8 mouse cellular contexts compared by ENCODE assay signal in genomic region chr1:152687099-152687730, GRCm38 (mm10).
DNase-seq lines count a peak whose midpoint lies in the region; ATAC-seq lines count a peak whose summit lies in the region.

No protein-coding gene starts in this region.

- H3K36me3 ChIP-seq in forebrain, embryonic 12.5 days (replicated peaks): no peaks in the 10 kb centered on the region
- no peaks in the 10 kb centered on the region for H3K36me3 ChIP-seq in hindbrain, embryonic 11.5 days (ENCODE audit: control insufficient read depth, insufficient read depth, low read length)
- no peaks in the 10 kb centered on the region for H3K36me3 ChIP-seq in liver, embryonic 16.5 days (ENCODE audit: control insufficient read depth, insufficient read depth)
- H3K36me3 ChIP-seq in stomach, embryonic 14.5 days (ENCODE audit: control insufficient read depth, insufficient read depth, low read length): no peaks in the 10 kb centered on the region

- no peak overlapping the region for H3K4me2 ChIP-seq in forebrain, embryonic 12.5 days
- no peak overlapping the region for H3K4me2 ChIP-seq in hindbrain, embryonic 11.5 days (replicated peaks; ENCODE audit: low read depth, low read length)
- no peak overlapping the region for H3K4me2 ChIP-seq in liver, embryonic 16.5 days (ENCODE audit: low read depth, low read length)
- H3K4me2 ChIP-seq in stomach, embryonic 14.5 days (replicated peaks; ENCODE audit: low read depth, low read length): no peak overlapping the region

- peaks cover 17% of the 10 kb centered on the region for H3K4me1 ChIP-seq in forebrain, embryonic 12.5 days
- H3K4me1 ChIP-seq in hindbrain, embryonic 11.5 days (replicated peaks; ENCODE audit: control insufficient read depth, insufficient read depth, low read length): peaks cover 6% of the 10 kb centered on the region; the same call in 1 of the 2 replicates
- no peaks in the 10 kb centered on the region for H3K4me1 ChIP-seq in liver, embryonic 16.5 days (ENCODE audit: control insufficient read depth, low read depth, low read length)
- H3K4me1 ChIP-seq in stomach, embryonic 14.5 days (ENCODE audit: control insufficient read depth, insufficient read depth, low read length): peaks cover 20% of the 10 kb centered on the region

- no peak overlapping the region for H3K9ac ChIP-seq in forebrain, embryonic 12.5 days
- 0 out of 2 replicates have a peak overlapping the region, but pooled peaks have one; percentile 11 for H3K9ac ChIP-seq in hindbrain, embryonic 11.5 days (ENCODE audit: low read depth, low read length)
- no peak overlapping the region for H3K9ac ChIP-seq in liver, embryonic 16.5 days (ENCODE audit: low read depth, low read length)
- no peak overlapping the region for H3K9ac ChIP-seq in stomach, embryonic 14.5 days (replicated peaks; ENCODE audit: low read depth, low read length)

- peak; percentile 64; the same call in 1 of the 2 replicates for ATAC-seq in forebrain, embryonic 12.5 days (ENCODE audit: low FRiP score)
- ATAC-seq in hindbrain, embryonic 11.5 days (ENCODE audit: low FRiP score): peak; percentile 33
- ATAC-seq in liver, embryonic 16.5 days (ENCODE audit: low read depth): no peak
- ATAC-seq in stomach, embryonic 14.5 days (ENCODE audit: insufficient number of reproducible peaks, insufficient read depth, low FRiP score, low read depth): peak; percentile 57; the same call in 1 of the 2 replicates

- DNase-seq in embryo, embryonic 10 days (ENCODE audit: low spot score): peak; percentile 82
- DNase-seq in hindbrain, embryonic 11.5 days (ENCODE audit: low spot score): peak; percentile 44
- no peak for DNase-seq in right cerebral cortex, adult 2 months (ENCODE audit: low spot score in 2 of 2)
- no peak for DNase-seq in cerebellum, adult 9-10 months
- no peak for DNase-seq in layer of hippocampus, postnatal 36 days

- 13% methylated on average over 6 of the region's 6 CpGs for WGBS in forebrain, embryonic 12.5 days
- WGBS in hindbrain, embryonic 11.5 days: 10% methylated on average over 6 of the region's 6 CpGs
- 18% methylated on average over 6 of the region's 6 CpGs for WGBS in liver, embryonic 16.5 days (ENCODE audit: insufficient replicate concordance)
- WGBS in stomach, embryonic 14.5 days: 9% methylated on average over 6 of the region's 6 CpGs

- H3K27ac ChIP-seq in forebrain, embryonic 12.5 days: no peak overlapping the region
- no peak overlapping the region for H3K27ac ChIP-seq in hindbrain, embryonic 11.5 days (ENCODE audit: low read depth, low read length)
- peak overlapping the region; percentile 52 for H3K27ac ChIP-seq in liver, embryonic 16.5 days (ENCODE audit: low read length)
- peak overlapping the region; percentile 70 for H3K27ac ChIP-seq in stomach, embryonic 14.5 days (ENCODE audit: low read length)

- H3K4me3 ChIP-seq in forebrain, embryonic 12.5 days (replicated peaks): no peak overlapping the region
- H3K4me3 ChIP-seq in hindbrain, embryonic 11.5 days (ENCODE audit: low read depth, low read length): no peak overlapping the region
- no peak overlapping the region for H3K4me3 ChIP-seq in liver, embryonic 16.5 days (ENCODE audit: low read depth, low read length)
- H3K4me3 ChIP-seq in stomach, embryonic 14.5 days (ENCODE audit: low read depth, low read length): no peak overlapping the region

- no peaks in the 10 kb centered on the region for H3K9me3 ChIP-seq in forebrain, embryonic 12.5 days
- no peaks in the 10 kb centered on the region for H3K9me3 ChIP-seq in hindbrain, embryonic 11.5 days (ENCODE audit: control insufficient read depth, low read length)
- no peaks in the 10 kb centered on the region for H3K9me3 ChIP-seq in liver, embryonic 16.5 days (replicated peaks; ENCODE audit: control insufficient read depth, low read length)
- H3K9me3 ChIP-seq in stomach, embryonic 14.5 days (ENCODE audit: control insufficient read depth, low read depth, low read length): no peaks in the 10 kb centered on the region

- no peaks in the 10 kb centered on the region; the same call in 1 of the 2 replicates for H3K27me3 ChIP-seq in forebrain, embryonic 12.5 days
- no peaks in the 10 kb centered on the region for H3K27me3 ChIP-seq in hindbrain, embryonic 11.5 days (ENCODE audit: control insufficient read depth, insufficient read depth, low read length)
- H3K27me3 ChIP-seq in liver, embryonic 16.5 days (ENCODE audit: control insufficient read depth, insufficient read depth, low read depth, low read length): no peaks in the 10 kb centered on the region
- no peaks in the 10 kb centered on the region for H3K27me3 ChIP-seq in stomach, embryonic 14.5 days (ENCODE audit: control insufficient read depth, insufficient read depth, low read length)

Comparison
In these comparisons a context has a peak if more than half of its experiments do, and no peak if none do; other contexts are left out.
1. DNase-seq: peak in embryo, embryonic 10 days (single experiment) and hindbrain, embryonic 11.5 days (single experiment); none in right cerebral cortex, adult 2 months (0 of 2), cerebellum, adult 9-10 months (single experiment) and layer of hippocampus, postnatal 36 days (0 of 2).
2. H3K27ac ChIP-seq: peak in liver, embryonic 16.5 days (single experiment) and stomach, embryonic 14.5 days (single experiment); none in forebrain, embryonic 12.5 days (single experiment) and hindbrain, embryonic 11.5 days (single experiment).